Mouse (Mus musculus): ENCODE results near the gene Hid1. TPM values are rescaled to one million over a fixed set of nuclear protein-coding genes. Genes with fewer than 3 reads are reported as not detected.

Hid1 gene
- total RNA-seq, 2 experiments from 2014 or later = 6.9 to 7.1 TPM

GRCm38 (mm10) chr11:115344967-115345366 is 22.6 kb downstream of the Hid1 start:
- intact Hi-C loops (cut with DNase I) = no loop called here
- no peak for DNase-seq

DNA sequence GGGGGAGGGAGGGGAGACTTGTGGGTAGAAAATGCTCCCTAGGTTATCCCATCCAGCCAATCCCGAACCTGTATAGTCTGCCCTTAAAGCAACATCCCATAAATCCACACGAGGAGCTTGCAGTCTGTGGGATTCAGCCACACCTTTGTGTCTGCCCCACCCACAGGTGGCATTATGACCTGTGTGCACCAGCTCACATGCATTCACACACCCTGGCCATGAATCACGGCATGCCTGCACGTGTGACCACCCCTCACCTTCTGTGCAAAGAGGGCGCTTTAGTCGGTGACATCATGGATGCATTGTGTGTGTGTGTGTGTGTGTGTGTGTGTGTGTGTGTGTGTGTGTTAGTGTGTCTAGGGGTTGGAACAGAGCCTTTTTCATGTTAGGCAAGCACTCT is 25.7 kb downstream of the Hid1 start:
- no peak for DNase-seq
- intact Hi-C loops (cut with DNase I) = no loop called here

DNA sequence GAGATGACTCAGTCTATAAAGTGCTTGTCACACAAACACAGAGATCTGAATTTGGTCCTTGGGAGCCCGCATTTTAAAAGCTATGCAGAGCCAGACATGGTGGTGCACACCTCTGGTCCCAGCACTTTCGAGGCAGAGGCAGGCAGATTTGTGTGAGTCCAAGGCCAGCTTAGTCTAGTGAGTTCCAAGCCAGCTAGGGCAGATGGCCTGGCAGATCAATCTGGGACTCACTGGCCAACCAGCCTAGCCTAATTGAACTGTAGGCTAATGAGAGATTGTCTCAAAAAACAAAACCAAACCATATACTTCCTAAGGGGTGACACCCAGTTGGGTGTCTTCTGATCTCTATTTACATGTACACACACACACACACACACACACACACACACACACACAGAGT is 26.3 kb downstream of the Hid1 start:
- intact Hi-C loops (cut with DNase I) = no loop called here
- DNase-seq = no peak

- intact Hi-C loops (cut with DNase I) = no loop called here
- no peak for DNase-seq
Observed at GRCm38 (mm10) chr11:115337826-115338225, 29.7 kb downstream of the Hid1 start.

DNA sequence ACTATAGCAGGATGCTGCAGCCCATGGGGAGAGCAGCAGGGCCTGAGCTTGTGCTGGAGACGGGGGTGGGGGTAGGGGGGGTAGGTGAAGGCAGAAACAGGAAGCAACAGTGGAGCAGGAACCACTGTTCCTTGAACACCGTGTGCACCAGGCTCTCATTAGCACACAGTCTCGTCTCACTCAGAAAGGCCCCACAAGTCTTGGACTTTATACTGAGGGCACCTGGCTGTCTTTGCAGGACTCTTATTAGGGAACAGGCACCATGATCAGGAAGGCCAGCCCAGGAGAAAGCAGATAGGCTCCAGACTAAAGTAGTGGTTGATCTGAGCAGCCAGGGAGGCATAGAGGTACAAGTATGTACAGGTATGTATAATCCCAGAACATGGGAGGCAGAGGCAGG is 30.2 kb downstream of the Hid1 start:
- intact Hi-C loops (cut with DNase I) = no loop called here
- DNase-seq = no peak

DNA sequence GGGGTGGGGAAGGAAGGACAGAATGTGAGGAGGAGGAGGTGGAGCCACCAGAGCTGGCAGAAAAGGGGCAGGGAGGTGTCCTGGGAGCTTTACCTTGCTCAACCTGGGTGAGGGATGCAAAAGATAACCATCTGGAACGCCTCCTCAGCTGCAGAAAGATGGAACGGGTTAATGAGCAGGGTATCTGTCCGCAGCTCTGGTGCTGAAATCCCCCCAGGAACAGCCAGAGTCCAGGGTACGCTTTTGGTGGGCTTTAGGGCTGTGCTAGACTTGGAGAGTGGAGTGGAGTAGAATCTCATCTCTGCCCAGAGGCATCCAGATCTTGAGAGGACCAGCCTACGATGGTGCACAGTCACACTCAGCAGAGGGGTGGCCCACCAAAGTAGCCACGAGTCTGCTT is 31.4 kb downstream of the Hid1 start:
- intact Hi-C loops (cut with DNase I) = no loop called here

DNA sequence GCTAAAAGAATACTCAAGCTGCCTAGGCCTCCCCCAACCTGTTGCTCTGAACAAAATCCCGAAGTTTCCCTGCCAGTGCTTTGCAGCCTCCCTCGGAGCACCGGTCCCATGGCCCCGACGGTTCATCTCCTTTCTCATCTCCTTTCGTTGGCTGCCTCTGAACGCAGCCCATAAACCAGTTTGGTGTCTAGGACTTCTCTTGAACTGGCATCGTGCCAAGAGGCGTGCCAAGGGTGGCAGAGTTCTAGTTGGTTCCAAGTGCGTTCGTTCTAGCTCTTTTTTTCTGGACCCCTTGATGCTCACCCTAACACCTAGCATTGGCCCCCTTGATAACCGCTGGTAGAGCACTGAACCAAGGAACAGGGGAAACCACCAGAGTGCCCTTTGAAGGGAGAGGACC is 32.3 kb downstream of the Hid1 start:
- intact Hi-C loops (cut with DNase I) = no loop called here
- DNase-seq = no peak

More for the DNA sequence above, 31.4 kb downstream of the Hid1 start:
- no peak for DNase-seq

DNA sequence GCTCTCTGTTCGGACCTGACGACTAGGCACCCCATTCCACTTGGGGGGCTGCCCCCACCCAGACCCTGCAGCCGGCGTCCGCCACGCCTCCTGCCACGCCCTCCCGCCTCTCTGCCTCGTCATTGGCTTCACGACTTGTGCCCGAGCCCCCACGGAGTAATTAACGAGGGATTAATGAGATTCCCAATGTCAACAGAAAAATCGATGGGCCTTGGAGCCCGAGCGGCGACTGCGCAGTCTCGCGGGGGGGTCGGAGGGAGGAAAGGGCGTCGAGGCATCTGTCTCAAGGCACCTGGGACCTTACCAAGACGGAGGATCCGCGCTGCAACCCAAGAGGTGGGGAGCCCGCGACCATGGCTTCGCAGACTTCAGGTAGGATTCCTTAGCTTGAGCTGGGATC is 33.0 kb downstream of the Hid1 start, which contains the start of gene Otop3:
Gene Otop3 (plus strand): TSS at position 201 of the 400 bp plus-strand sequence.
- intact Hi-C loops (cut with DNase I) = no loop called here
- DNase-seq = no peak

GRCm38 (mm10) chr11:115329339-115329738 is 38.2 kb downstream of the Hid1 start:
- no peak for DNase-seq
- intact Hi-C loops (cut with DNase I) = no loop called here

DNA sequence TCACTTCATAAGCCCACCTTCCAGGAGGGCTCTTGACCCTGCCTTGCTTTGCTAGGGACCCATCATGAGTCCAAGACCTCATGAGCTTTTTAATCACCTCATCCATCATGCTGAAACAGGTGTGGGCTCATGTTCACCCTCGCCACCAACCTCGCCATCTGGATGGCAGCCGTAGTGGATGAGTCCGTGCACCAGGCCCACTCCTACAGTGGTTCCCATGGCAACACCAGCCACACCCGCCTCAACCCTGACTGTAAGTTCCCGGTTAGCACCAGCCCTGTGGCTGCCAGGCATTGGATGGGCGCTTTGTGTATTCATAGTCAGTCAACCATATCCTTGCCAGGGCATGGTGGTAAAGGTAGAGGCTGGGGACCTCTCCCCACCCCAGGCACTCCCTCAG is 40.8 kb downstream of the Hid1 start:
- no peak for DNase-seq

DNA sequence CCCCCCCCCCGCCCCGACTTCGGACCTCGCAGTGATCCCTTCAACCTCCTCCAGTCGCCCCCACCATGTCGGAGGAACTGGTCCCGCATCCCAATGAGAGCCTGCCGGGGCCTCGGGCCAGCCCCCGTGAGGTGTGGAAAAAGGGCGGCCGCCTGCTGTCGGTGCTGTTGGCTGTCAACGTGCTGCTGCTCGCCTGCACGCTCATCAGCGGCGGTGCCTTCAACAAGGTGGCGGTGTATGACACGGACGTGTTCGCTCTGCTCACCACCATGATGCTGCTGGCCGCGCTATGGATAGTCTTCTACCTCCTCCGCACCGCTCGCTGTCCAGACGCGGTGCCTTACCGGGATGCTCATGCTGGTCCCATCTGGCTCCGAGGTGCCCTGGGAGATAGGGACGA is 44.2 kb downstream of the Hid1 start:
- intact Hi-C loops (cut with DNase I) = no loop called here
- no peak for DNase-seq

More for the DNA sequence above, 40.8 kb downstream of the Hid1 start:
- intact Hi-C loops (cut with DNase I) = no loop called here

GRCm38 (mm10) chr11:115321906-115322693 is 45.5 kb downstream of the Hid1 start, which contains the start of gene Ush1g:
Gene Ush1g, minus strand, starts transcription at chr11:115322041.
- intact Hi-C loops (cut with DNase I) = loop anchor here (1.0 kb wide), 1 partner anchor 32 kb away; no protein-coding TSS in a partner anchor
- peak; percentile 36 to 74 for DNase-seq

DNA sequence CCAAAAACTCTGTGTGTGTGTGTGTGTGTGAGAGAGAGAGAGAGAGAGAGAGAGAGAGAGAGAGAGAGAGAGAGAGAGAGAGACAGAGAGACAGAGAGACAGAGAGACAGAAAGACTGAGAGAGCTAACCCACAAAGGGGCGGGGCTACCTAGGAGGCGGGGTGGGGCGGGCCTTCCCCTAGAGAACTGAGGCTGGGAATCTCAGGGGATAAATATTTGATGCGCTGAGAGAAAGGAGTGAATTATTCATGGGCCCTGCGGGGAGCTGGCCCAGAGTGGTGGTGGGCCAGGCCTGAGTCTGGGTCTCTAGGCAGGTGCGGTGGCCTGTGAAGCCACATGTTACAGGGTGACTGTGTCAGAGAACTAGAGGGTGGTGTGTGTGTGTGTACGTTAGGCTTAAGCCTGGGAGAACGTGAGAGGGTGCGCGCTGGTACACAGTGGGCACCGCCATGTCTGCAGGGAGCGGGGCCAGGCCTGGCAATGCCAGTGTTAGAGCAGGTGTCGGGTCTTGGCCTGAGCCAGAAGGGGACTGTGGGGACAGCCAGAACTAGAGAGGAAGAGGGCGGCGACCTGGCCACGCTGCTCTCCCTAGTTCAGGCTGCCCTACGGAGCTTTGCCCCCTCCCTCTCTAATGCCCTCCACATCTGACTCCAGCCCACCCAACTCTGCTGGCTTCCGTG is 47.7 kb downstream of the Hid1 start:
- DNase-seq = no peak
- intact Hi-C loops (cut with DNase I) = no loop called here

GRCm38 (mm10) chr11:115318245-115319027 is 49.1 kb downstream of the Hid1 start:
- no peak for DNase-seq
- intact Hi-C loops (cut with DNase I) = no loop called here

- intact Hi-C loops (cut with DNase I) = no loop called here
- no peak for DNase-seq
Observed at GRCm38 (mm10) chr11:115317204-115317603, 50.4 kb downstream of the Hid1 start.

GRCm38 (mm10) chr11:115314249-115314648 is 53.3 kb downstream of the Hid1 start:
- DNase-seq = no peak
- intact Hi-C loops (cut with DNase I) = loop anchor here (5.0 kb wide), 1 partner anchor 38 kb away; no protein-coding TSS in a partner anchor

DNA sequence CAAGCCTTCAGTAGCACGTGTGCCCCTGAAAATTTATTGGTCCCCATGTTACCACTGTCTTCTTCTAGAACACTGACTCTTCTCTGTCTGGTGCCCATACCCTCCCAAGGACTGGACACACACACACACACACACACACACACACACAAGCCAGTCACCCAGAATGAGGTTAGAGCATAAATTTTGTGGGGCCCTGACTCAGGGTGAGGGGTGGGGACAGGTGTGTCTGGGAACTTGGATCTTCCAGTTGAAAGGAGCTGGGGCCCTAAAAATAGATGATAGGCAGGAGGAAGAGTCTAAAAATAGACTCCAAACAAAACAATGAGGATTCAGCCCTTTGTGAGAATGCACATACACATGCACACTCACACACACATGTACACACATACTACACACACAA is 58.8 kb downstream of the Hid1 start:
- intact Hi-C loops (cut with DNase I) = no loop called here
- DNase-seq = no peak

GRCm38 (mm10) chr11:115306863-115307262 is 60.7 kb downstream of the Hid1 start, which contains the start of gene Otop2:
Gene Otop2, plus strand, starts transcription at chr11:115307163.
- no peak for DNase-seq
- intact Hi-C loops (cut with DNase I) = no loop called here

DNA sequence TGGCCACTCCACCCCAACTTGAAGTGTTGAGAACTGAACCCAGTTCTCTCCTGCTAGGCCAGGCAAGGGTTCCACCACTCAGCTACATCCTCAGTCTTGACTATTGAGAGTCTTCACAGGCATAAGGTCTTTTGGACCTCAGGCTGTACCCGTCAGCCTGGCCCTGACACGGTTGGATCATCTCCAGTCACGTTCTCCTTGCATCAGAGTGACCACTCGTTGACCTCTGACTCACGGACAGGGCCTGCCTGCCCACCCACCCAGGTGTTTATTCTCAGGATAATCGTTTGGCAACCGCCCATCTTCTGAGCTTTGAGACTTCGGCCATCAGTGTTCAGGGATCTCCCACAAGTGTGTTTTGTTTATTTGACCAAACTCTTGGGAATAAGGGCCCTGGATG is 64.4 kb downstream of the Hid1 start:
- intact Hi-C loops (cut with DNase I) = no loop called here
- DNase-seq = no peak

DNA sequence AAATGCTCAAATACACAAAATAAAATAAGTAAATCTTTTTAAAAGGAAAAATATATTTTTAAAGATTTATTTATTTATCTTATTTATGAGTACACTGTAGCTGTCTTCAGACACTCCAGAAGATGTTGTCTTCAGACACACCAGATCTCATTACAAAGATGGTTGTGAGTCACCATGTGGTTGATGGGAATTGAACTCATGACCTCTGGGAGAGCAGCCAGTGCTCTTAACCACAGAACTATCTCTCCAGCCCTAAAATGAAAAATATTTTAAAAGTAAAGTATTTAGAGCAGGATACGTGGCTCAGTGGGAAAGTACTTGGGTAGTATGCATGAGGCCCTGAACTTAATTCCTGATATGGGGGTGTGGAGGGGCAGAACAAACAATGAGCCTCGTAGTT is 66.2 kb downstream of the Hid1 start:
- intact Hi-C loops (cut with DNase I) = no loop called here
- DNase-seq = no peak

- no peak for DNase-seq
- intact Hi-C loops (cut with DNase I) = no loop called here
Observed at GRCm38 (mm10) chr11:115300745-115301144, 66.8 kb downstream of the Hid1 start.

Data from heart, postnatal 10 days (tissue).